Mouse (Mus musculus) olfactory bulb, adult 2 months (tissue): ENCODE data around the gene Dmrtb1. TPM values are rescaled to one million over a fixed set of nuclear protein-coding genes. Genes with fewer than 3 reads are reported as not detected.

Experiments
- H3K27ac ChIP-seq: fragments of 200-500 bp; 2 replicates; pipeline ENCODE4 v1.5.1; 2012; ENCODE audit warnings: low read depth, low read length; ENCODE audit not compliant: insufficient read depth
- H3K4me1 ChIP-seq: fragments of 200-500 bp; 2 replicates; pipeline ENCODE4 v1.6.1; 2012; ENCODE audit warnings: low read length; ENCODE audit not compliant: control insufficient read depth, insufficient read depth
- H3K4me3 ChIP-seq: fragments of 200-500 bp; 2 replicates; pipeline ENCODE4 v1.5.1; 2012; ENCODE audit warnings: mild to moderate bottlenecking, low read depth, low read length, moderate library complexity; ENCODE audit not compliant: insufficient read depth
- CTCF ChIP-seq: fragments of 200-500 bp; IDR thresholded peaks from 2 replicates; pipeline ENCODE4 v1.5.1; 2012; ENCODE audit warnings: low read depth, mild to moderate bottlenecking, low read length, moderate library complexity; ENCODE audit not compliant: insufficient read depth
- POLR2A ChIP-seq: fragments of 200-500 bp; IDR thresholded peaks from 2 replicates; pipeline ENCODE4 v1.6.1; 2012; ENCODE audit warnings: mild to moderate bottlenecking, low read depth, low read length, moderate library complexity; ENCODE audit not compliant: insufficient read depth
- WGBS: fragments of 180-500 bp; shearing (Covaris S2); methylation state at CpG from one replicate; pipeline ENCODE4 v1.1.7; 2018; 5-methylcytosine and 5-hydroxymethylcytosine counted together
- polyA plus RNA-seq: library from polyadenylated mRNA; stranded (reverse); fragments of >200 nt; gene quantifications from 2 replicates; pipeline ENCODE4 v1.2.4, GENCODE M21; 2012; ENCODE audit warnings: low replicate concordance; ENCODE audit not compliant: missing spikeins, insufficient read depth, insufficient read length

The Dmrtb1 gene
- polyA plus RNA-seq, 1 experiment, result not detected

- no peak overlapping the region for H3K4me3 ChIP-seq
- H3K27ac ChIP-seq, result no peak overlapping the region
- H3K4me1 ChIP-seq, result peaks cover 23% of the 10 kb centered on the region
- WGBS, result 81% methylated on average over 11 of the region's 11 CpGs
- TF ChIP-seq POLR2A (no peak), CTCF (no peak)
Measured at GRCm38 (mm10) chr4:107660649-107661048, 23.4 kb downstream of the Dmrtb1 start.

GRCm38 (mm10) chr4:107653280-107653643, 30.8 kb downstream of the Dmrtb1 start:
- TF ChIP-seq POLR2A (no peak), CTCF (no peak)
- Histone ChIP-seq H3K27ac (no peak overlapping the region), H3K4me3 (no peak overlapping the region), H3K4me1 (peaks cover 27% of the 10 kb centered on the region)
- WGBS, result 65% methylated on average over 5 of the region's 5 CpGs

- Histone ChIP-seq H3K27ac (no peak overlapping the region), H3K4me1 (peaks cover 25% of the 10 kb centered on the region), H3K4me3 (no peak overlapping the region)
- 5% methylated on average over 7 of the region's 7 CpGs for WGBS
- TF ChIP-seq POLR2A (no peak), CTCF (peak; percentile 71)
Measured at GRCm38 (mm10) chr4:107652598-107653279, 31.3 kb downstream of the Dmrtb1 start.

GRCm38 (mm10) chr4:107651021-107651496, 33.0 kb downstream of the Dmrtb1 start:
- H3K4me3 ChIP-seq, result no peak overlapping the region
- 32% methylated on average over 12 of the region's 12 CpGs for WGBS
- TF ChIP-seq CTCF, result no peak
- no peak for TF ChIP-seq POLR2A

GRCm38 (mm10) chr4:107648959-107649485, 35.0 kb downstream of the Dmrtb1 start:
- H3K4me1 ChIP-seq, result peaks cover 10% of the 10 kb centered on the region
- no peak overlapping the region for H3K27ac ChIP-seq
- 94% methylated on average over 5 of the region's 5 CpGs for WGBS
- H3K4me3 ChIP-seq, result no peak overlapping the region
- no peak for TF ChIP-seq CTCF
- no peak for TF ChIP-seq POLR2A

More at GRCm38 (mm10) chr4:107651021-107651496, 33.0 kb downstream of the Dmrtb1 start:
- Histone ChIP-seq H3K4me1 (peaks cover 13% of the 10 kb centered on the region), H3K27ac (no peak overlapping the region)

GRCm38 (mm10) chr4:107641624-107642023, 42.4 kb downstream of the Dmrtb1 start:
- no peak overlapping the region for H3K4me3 ChIP-seq

GRCm38 (mm10) chr4:107638303-107638702, 45.7 kb downstream of the Dmrtb1 start:
- H3K4me3 ChIP-seq, result no peak overlapping the region
- H3K4me1 ChIP-seq, result peaks cover 23% of the 10 kb centered on the region
- 70% methylated on average over 10 of the region's 10 CpGs for WGBS
- TF ChIP-seq POLR2A, result no peak
- TF ChIP-seq CTCF, result no peak
- H3K27ac ChIP-seq, result peak overlapping the region; percentile 46

More at GRCm38 (mm10) chr4:107641624-107642023, 42.4 kb downstream of the Dmrtb1 start:
- 69% methylated on average over 4 of the region's 4 CpGs for WGBS
- TF ChIP-seq CTCF (no peak), POLR2A (no peak)
- Histone ChIP-seq H3K4me1 (peaks cover 15% of the 10 kb centered on the region), H3K27ac (no peak overlapping the region)

GRCm38 (mm10) chr4:107637670-107638069, 46.4 kb downstream of the Dmrtb1 start:
- Histone ChIP-seq H3K27ac (no peak overlapping the region), H3K4me1 (peaks cover 23% of the 10 kb centered on the region), H3K4me3 (no peak overlapping the region)
- TF ChIP-seq CTCF (0 out of 2 replicates have a peak, but pooled peaks have one; percentile 22), POLR2A (no peak)
- WGBS, result 72% methylated on average over 3 of the region's 3 CpGs

GRCm38 (mm10) chr4:107636099-107636498, 47.9 kb downstream of the Dmrtb1 start:
- Histone ChIP-seq H3K4me1 (peaks cover 23% of the 10 kb centered on the region), H3K4me3 (no peak overlapping the region), H3K27ac (no peak overlapping the region)
- WGBS, result 78% methylated on average over 6 of the region's 6 CpGs
- TF ChIP-seq CTCF (no peak), POLR2A (no peak)
